Comparison of ENCODE assay signal across 35 mouse cellular contexts in genomic region chr1:166157712-166158111, GRCm38 (mm10). TPM values are rescaled to one million over a fixed set of nuclear protein-coding genes. Genes with fewer than 3 reads are reported as not detected.
"Had no signal": no experiment of that assay in that cellular context is flagged by ENCODE, and none has a peak within 500 bp of the region (broad histone marks: within the 10 kb centered on the region; RNA-seq: fewer than 3 reads in every experiment).

No protein-coding gene starts in this region.

- H3K27ac ChIP-seq: gastrocnemius, adult 2 months; heart, embryonic 10.5 days; hindbrain, embryonic 10.5 days; hindbrain, embryonic 12.5 days; hindbrain, embryonic 14.5 days; intestine, embryonic 15.5 days; limb, embryonic 13.5 days; limb, embryonic 15.5 days had no signal

- ATAC-seq: hindbrain, embryonic 16.5 days; inflammation-experienced regulatory T-cells, adult 6 months; intestine, embryonic 15.5 days; intestine, postnatal 0 days had no signal

- H3K9me3 ChIP-seq: heart, embryonic 10.5 days; heart, embryonic 12.5 days; hindbrain, embryonic 10.5 days; hindbrain, embryonic 12.5 days; intestine, embryonic 15.5 days; limb, embryonic 13.5 days; limb, embryonic 15.5 days had no signal

- DNase-seq: gastrocnemius, adult 2 months; gastrocnemius, postnatal 10 days; gastrocnemius, postnatal 25 days; heart, adult 18-20 months; heart, postnatal 10 days; heart, postnatal 4 days; kidney, adult 18-20 months; kidney, adult 8-10 months; kidney, postnatal 14 days; kidney, postnatal 36 days; layer of hippocampus, adult 9-11 months; layer of hippocampus, postnatal 36 days; left cerebral cortex, postnatal 4 days had no signal

- H3K4me3 ChIP-seq: gastrocnemius, adult 2 months; heart, embryonic 10.5 days; heart, embryonic 12.5 days; hindbrain, embryonic 10.5 days; hindbrain, embryonic 12.5 days; intestine, embryonic 15.5 days; limb, embryonic 13.5 days; limb, embryonic 15.5 days had no signal

- H3K9ac ChIP-seq: heart, embryonic 12.5 days; hindbrain, embryonic 12.5 days; hindbrain, embryonic 14.5 days; intestine, embryonic 15.5 days; limb, embryonic 13.5 days; limb, embryonic 15.5 days had no signal

- H3K4me2 ChIP-seq: heart, embryonic 12.5 days; hindbrain, embryonic 12.5 days; hindbrain, embryonic 14.5 days; intestine, embryonic 15.5 days; limb, embryonic 13.5 days; limb, embryonic 15.5 days had no signal

- H3K36me3 ChIP-seq: heart, embryonic 10.5 days; heart, embryonic 12.5 days; hindbrain, embryonic 10.5 days; hindbrain, embryonic 12.5 days; intestine, embryonic 15.5 days; limb, embryonic 13.5 days; limb, embryonic 15.5 days had no signal

RNA-seq across cellular contexts. Expression of gene Gpa33, which starts 27.7 kb away (rescaled TPM):
- total RNA-seq: gastrocnemius, adult 2 months; gastrocnemius, postnatal 10 days; gastrocnemius, postnatal 25 days; gastrocnemius, postnatal 4 days; granulocyte monocyte progenitor cell, adult 5-6 weeks; heart, adult 18-20 months; heart, adult 8-10 months; heart, postnatal 10 days; heart, postnatal 25 days; heart, postnatal 4 days; layer of hippocampus, adult 18-20 months; layer of hippocampus, postnatal 14 days; layer of hippocampus, postnatal 36 days; left cerebral cortex, adult 18-20 months; left cerebral cortex, adult 8-10 months; left cerebral cortex, postnatal 10 days; left cerebral cortex, postnatal 25 days; left cerebral cortex, postnatal 4 days; liver, adult 2 months had no signal
- polyA plus RNA-seq: hindbrain, embryonic 14.5 days; hindbrain, embryonic 16.5 days; inflammation-experienced regulatory T-cells, adult 6 months had no signal

RNA-seq across cellular contexts. Expression of gene Dusp27, which starts 30.0 kb away (rescaled TPM):
- total RNA-seq: granulocyte monocyte progenitor cell, adult 5-6 weeks; layer of hippocampus, postnatal 36 days; liver, adult 2 months had no signal
- polyA plus RNA-seq: inflammation-experienced regulatory T-cells, adult 6 months; liver, adult 2 months had no signal
